Mouse (Mus musculus) erythroid progenitor cell, adult 5-6 weeks (primary cell): ENCODE data around the gene Zmynd8. TPM values are rescaled to one million over a fixed set of nuclear protein-coding genes. Genes with fewer than 3 reads are reported as not detected.
A peak's percentile ranks its signal among the peaks of the same experiment; 100 is the strongest.

Experiments
- ATAC-seq: replicated peaks from 2 replicates; pipeline ENCODE4 v1.8.0; 2016; ENCODE audit warnings: moderate number of reproducible peaks, mild to moderate bottlenecking, moderate TSS enrichment, inconsistent platforms; ENCODE audit not compliant: poor library complexity, low FRiP score, severe bottlenecking
- total RNA-seq, 2 experiments: library from RNA; stranded (forward) in 1 of 2; stranded (reverse) in 1 of 2; fragments of 150-400 nt in 1 of 2; fragments of 186-747, 209-891 nt in 1 of 2; gene quantifications; 2 replicates each; pipeline versions ENCODE4 v1.2.3 to v1.2.4; 2015 to 2017; ENCODE audit warnings: low replicate concordance in 2 of 2

Zmynd8 gene
- total RNA-seq, 2 experiments from 2014 or later: 55.3 to 59.5 TPM

DNA sequence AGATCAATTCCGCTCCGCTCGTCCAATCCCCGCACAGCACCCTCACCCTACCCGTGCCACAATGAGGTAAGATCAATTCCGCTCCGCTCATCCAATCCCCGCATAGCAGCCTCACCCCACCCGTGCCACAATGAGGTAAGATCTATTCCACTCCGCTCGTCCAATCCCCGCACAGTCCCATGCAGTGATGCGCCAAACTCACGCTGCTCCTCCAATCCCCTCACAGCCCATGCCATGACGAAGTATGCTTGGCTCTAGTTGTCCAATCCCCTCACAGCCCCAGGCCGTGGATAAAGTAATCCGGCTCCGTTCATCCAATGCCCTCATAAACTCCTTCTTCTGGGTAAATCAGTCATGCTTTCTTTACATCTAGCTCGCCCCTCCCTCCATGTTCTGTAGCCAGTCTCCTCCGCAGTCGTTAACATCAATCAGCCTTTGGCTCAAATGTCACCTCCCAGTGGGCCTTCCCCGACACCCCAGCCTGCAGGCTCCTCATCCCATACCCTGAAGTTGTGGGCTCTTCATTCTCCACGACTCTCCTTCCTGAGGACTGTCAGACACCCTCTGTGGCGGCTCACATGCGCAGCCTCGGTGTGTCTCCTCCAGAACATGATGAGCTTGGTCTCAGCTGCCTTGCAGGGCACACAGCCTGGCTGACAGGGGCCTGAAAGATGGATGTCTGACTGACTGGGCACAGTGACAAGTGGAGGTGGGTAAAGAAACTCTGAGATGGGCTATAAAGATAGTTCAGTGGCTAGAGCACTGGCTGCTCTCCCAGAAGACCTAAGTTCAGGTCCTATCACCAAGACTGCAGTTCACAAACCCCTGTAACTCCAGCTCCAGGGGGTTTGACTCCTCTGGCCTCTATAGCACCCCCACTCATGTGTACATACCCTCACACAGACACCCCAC lies 36.9 kb downstream of the Zmynd8 start:
- no peak for ATAC-seq

DNA sequence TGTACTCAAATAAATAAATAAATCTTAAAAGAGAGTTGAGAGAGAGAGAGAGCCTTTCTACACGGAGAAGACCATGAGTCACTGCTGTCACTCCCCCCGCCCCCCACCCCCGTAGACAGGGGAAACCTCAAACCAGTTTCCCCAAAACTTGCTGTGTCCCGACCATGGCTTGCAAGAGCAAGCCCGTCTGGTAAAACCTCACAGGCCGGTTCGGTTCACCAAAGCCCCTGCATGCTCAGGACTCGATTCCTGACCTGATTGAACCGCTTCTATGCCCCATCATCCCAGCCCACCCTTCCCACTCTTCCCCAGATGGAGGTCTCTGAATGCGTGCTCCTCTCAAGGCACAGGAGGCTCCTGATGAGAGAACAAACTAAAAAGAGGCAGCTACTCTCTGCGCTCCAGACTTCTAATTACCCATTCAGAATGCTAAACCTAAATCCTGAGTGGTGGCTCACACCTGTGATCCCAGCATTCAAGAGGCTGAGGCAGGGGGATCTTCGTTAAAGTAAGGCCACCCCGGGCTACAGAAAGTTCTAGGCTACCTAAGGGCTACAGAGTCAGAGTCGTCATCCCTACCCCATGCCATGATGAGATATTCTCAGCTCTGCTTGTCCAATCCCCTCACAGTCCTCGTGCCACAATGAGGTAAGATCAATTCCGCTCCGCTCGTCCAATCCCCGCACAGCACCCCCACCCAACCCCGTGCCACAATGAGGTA lies 37.7 kb downstream of the Zmynd8 start:
- no peak for ATAC-seq

DNA sequence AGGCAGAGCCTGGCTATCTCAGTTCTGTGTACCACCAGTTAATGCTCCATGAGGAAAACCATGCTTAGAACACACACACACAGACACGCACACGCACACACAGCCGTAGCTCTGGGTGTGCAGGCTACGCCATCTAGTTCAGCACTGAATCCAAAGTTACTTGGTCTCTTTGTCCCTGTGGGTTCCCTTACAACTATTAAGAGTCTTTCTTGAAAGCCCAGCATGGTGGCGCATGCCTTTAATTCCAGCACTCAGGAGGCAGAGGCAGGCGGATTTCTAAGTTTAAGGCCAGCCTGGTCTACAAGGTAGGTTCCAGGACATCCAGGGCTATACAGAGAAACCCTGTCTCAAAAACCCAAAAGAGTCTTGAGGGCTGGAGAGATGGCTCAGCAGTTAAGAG lies 38.4 kb downstream of the Zmynd8 start:
- ATAC-seq: no peak

DNA sequence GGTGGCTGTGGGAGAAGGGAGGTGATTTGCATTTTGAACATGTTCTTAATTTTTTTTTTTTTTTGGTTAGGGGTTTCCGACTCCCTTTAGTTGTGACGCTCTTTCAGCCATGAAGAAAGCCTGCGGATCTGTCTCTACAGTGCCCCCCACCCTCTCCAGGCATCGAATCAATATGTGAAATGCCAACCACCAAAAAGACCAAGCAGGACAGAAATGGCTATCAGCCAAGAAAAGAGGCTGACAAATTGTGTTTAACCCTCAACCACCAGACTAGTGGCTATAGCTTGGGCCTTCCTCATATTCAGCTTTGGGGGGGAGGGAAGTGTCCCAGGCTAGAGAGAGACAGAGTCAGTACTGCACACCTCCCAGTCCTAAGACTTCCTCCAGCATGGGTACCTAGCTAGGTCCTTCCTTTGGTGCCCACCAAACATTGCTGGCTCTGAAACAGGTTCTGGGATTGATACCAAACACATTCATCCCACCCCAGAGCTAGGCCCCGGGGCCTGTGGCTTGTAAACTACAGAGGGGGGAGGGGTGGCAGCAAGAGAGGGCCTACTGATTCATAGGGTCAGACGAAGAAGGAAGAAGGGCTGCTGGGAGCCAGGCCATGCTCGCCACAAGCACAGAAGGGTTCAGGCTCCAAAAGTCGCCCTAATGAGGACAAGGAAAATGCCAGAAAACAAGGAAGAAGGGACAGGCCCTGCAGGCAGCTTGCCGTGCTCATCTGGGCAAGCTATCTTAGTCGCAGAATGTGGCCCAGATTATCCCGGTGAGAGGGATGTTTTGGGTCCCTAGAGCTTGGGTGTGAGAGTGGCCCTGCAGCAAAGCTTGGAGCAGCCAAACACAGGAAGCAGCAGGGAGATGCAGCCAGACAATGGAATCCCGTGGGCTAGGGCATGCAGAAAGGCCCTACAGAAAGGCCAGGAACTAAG lies 40.1 kb downstream of the Zmynd8 start:
- ATAC-seq: no peak

DNA sequence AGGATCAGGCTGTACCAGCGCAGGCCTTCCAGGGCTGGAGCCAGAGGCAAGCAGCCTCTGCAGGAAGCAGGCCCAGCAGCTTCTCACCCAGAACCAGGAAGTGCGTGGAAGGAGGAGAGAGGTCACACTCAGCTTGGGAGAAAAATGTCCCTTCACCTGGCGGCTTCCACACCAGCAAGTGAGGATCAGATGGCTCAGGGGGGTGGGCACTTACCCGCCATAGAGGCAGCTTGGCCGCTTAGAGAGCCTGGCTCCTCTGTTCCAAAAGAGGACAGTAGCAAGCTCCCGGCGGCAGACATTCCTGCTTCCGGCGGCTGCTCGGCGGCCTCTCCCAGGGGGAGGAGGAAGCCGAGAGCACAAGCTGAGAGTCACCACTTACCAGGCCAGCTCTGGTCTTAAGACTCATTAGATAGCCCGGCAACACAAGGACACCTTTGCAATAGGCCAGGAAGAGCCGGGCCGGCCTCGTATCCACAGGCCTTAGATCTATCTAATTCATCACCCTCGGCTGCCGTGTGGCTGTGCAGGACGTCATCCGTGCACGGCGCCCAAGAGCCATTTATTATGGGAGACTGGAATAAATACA lies 40.9 kb downstream of the Zmynd8 start:
- ATAC-seq: no peak

DNA sequence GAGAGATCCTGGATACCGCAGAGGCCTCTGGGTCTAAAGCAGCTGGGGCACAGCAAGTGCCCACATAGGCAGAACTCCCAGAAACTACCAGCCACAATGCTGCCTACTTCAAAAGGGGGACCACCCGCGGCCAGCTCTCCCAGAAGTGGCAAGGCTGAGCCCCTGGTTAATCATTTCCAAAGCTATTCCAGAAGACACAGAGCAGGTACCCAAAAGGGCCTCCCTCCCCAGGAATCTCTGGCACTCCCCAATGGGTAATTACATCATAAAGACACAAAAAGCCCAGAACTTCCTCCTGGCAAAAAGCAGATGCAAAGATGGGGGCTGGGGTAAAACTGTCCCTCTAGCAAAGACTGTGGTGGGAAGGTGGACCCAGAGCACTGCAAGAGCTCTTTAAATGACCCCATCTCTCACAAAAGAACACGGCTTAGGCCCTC lies 41.4 kb downstream of the Zmynd8 start:
- no peak for ATAC-seq

DNA sequence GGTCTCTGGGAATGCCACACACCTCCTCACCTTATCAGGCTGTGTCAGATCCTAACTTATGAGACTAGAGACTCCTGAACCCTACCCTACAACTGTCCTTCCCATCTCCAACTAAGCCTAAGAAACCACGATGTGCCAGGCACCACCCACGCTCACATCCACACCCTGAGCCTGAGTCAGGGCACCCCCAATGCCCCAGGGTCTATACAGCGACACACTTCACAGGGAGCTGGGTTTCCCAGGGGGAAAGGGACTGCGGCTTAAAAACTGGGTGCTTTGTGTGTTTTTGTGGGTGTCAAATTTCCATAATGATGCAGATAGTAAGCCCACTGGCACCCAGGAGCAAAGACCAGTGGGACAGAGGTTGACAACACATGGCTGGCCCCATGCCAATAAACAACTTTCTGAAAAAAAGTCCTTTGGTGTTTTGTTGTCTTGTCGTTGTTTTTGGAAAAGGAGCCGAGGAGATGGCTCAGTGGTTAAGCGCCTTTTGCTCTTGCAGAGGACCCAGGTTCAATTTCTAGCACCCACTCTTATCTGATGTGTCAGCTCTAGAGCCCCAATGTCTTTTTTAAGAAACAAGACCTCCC lies 42.1 kb downstream of the Zmynd8 start:
- ATAC-seq: no peak

DNA sequence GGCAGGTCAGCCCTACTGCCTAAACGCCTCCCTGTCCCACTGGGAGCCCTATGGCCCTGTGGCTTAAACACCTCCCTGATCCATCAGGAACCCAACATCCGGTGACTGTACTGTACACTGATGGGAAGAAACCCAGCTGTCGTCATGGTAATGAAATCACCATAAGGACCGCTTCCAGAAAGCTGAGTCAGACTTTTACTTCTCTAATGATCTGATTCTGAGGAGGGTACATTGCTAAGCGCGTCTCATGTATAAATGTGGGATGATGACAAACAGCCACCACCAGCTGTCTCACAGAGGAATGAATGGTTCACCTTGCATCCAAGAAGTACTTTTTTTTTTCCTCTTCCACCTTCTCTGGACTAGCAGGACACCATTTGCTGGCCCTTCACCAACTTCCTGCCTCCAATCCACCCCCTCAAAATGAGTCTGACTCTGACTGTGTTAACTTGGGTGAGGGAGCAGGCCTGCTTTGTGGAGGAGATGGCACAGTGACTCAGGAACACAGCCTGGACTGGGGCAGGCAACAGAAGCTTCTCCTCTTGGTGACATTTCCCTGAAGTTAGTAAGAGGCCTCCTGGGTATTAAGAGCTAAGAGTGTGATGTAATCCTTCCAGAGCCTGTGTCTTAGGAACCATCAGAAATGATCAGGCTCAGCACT lies 43.0 kb downstream of the Zmynd8 start:
- ATAC-seq: no peak

DNA sequence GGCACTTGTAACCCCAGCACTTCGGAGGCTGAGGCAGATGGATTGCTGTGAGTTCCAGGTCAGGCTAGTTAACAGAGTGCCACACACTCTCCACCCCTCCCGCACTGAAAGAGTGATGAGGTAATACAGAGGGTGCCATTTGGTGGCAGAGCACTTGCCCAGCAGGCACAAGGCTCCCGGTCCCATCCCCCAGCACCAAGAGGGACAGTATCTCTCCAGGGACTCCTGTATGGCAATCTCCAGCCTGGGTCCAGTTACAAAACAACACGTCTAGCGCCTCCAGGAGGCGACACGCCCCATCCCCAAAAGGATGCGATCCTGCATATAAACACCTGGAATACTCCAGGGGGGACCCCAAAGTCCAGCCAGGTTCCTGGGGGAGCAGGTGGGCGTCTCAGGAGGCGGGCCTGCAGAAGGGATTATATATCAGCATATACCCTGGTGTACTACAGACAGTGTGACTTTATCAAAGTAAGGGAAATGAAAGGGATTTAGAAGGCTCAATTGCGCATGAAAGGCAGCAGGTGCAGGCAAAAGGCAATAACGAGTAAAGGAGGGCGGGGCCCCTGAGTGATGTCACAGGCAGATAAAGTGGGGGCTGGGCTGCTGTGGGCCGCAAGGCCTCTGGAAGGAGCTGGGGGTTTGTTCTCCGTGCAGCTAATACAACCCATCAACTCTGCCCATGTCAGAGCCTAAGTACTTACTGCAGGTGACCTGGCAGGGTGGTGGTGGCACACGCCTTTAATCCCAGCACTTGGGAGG lies 44.4 kb downstream of the Zmynd8 start:
- ATAC-seq: 0 out of 2 replicates have a peak, but pooled peaks have one; percentile 37

DNA sequence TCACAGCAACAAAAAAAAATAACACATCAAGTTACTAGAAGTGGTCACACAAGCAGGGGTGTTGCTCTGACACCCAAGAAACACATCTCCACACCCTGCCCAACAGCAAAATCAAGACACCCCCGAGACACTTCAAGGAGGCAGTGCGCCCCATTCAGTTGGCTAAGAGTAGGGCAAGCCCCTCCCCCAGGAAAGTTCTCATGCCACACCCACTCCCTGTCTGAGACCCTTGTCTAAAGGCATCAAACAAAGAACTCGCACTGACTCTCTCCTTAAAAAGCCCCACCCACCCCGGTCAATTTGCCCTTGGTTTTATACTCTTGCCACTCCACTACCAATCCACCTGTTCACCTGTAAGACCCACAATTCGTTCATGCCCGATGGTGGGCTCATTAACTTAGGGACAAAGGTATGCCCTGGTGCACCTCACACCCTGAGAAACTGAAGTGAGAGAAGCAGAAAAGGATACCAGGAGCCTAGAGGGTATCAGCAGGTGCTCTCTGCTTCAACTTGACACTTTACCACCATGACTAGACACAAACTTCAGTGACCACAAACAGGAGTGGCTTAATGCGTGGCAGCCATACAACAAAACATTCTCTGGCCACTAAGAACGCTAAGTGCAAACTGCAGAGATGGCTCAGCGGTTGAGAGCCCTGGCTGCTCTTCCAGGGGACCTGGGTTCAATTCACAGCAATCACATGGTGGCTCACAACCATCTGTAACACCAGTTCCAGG lies 45.8 kb downstream of the Zmynd8 start:
- no peak for ATAC-seq

DNA sequence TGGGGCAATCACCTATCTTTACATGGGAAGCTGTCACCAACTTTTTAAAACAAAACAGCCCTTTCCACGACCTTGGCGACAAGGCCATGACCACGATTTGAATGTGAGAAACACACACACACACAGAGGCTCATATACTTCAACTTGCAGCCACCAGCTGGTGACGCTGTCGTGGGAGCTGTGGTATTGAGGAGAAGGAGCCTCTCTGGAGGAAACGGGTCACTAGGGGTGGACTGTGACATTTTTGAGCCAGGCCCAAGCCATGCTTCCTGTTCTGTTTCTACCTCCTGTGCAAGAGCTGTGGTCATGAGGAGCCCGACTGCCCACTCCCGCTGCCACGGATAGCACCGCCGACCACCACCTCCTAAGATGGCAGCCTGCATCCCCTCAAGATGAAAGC lies 46.4 kb downstream of the Zmynd8 start:
- ATAC-seq: no peak

DNA sequence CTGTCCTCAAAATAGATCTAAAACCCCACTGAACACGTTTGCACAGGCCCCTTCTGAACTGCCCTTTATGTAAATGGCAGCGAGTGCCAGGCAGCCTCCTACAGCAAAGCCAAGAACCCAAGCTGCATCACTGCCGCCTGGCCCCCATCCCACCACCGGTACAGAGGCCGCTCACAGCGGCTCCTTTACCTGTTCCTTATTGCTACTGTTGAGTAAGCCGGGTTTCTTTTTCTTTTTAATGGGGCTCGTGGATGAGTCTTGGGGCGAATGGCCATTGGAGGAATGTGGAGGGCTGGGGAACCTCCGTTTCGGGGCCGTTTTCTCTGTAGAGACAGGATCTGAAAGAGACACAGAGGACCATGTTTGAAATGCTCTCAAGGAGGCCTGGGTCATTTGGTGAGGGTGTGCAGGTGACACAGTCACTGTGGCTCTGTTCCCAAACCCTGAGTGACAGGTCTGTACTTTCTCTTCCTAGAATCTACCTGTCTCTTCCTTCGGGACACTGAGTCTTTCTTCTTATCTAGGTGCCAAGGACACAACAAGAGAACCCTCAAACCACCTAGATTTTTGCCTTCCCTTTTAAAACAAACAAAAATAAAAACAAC lies 46.9 kb downstream of the Zmynd8 start:
- no peak for ATAC-seq

DNA sequence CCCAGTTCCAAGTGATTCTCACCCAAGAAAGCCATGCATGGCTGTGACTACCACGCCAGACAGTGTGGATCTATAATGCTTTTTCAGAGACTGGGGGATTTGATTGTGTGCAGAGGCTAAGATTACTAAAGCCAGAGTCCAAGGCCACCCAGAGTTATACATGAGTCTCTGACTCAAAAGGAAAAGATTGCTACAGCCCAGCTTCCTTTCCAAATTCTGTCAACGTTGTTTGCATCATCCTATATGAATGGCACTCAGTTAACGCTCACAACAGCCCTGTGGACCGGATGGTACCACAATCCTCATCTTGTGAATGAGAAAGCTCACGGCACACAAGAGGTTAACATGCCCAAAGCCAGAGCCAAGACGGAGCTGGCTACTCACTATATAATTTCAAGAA lies 48.0 kb downstream of the Zmynd8 start:
- no peak for ATAC-seq

DNA sequence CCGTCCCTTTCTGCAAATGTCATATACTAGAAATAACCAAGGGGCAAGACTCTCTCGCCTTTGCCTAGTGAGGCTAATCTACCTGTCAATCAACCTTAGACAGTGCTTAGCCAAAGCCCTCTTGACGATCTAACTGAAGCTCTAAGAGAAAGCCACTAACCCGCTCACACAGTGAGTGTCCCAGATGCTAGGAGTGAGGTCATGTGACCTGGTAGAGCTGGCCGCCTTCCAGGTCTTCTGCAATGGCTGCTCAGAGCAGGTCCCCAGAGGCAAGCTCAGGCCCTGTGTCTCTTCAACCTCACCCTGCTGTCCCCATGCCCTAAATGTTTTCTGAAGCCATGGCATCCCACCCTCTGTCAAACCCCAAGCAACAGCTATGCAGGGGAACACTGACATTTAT lies 49.7 kb downstream of the Zmynd8 start:
- 0 out of 2 replicates have a peak, but pooled peaks have one; percentile 23 for ATAC-seq

DNA sequence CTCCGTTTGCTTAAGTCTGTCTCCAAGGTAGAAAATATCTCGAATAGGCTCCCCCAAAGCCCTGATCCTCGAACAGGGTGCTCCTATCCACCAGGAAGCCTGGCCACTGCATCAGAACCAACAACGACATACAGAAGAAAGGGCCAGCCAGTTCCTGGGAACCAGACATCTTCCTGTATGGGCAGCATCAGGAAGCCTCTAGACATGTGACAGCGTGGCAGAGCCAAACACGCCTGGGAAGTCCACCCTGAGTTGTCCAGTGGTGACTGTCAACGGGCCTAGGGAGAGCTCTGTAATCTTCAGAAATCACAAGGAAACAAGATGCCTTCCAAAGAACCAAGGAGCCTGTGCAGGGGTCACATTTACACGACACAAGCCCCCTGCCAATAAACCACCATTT lies 52.0 kb downstream of the Zmynd8 start:
- ATAC-seq: no peak

DNA sequence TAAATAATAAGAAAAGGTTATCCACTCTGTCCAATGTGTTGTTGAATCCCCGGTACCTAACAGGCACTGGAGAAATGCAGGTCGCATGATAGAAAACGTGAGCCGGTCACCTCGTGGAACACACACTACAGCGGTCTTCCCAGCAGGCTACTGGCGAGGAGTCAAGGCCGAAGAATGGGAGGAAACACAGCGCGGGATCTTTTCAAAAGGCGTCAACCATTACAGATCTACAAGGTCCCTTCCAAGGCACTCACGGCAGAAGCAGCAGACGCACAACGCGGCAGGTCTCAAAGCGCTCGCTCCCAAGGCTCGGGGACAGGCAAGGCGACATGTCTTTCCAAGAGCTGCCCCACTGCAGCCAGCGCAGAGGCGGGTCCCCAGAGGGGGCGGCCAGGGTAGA lies 53.3 kb downstream of the Zmynd8 start:
- no peak for ATAC-seq

DNA sequence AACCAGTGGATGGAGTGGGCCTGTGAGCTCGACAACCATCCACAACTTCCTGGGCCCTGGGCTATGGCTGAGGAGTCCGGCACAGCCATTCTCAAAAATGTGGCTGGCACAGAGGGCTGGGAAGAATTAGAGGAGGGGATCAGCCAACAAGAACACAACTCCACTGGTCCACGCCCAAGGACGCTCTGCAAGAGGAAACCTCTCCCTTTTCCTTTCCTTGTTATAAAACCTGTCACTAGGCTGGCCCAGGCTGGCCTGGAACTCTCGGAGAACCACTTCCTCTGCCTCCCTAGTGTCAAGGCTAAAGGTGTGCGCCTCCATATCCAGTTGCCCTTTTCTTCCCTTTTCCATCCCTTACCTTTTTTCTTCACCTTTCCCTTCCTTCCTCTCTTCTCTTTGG lies 55.5 kb downstream of the Zmynd8 start:
- ATAC-seq: no peak
